Mouse (Mus musculus) megakaryocyte, embryonic 14.5 days (primary cell): ENCODE data around the gene Arnt2. TPM values are rescaled to one million over a fixed set of nuclear protein-coding genes. Genes with fewer than 3 reads are reported as not detected.

Source experiments
- H3K27me3 ChIP-seq: replicated peaks from 2 replicates; pipeline ENCODE3; 2012; ENCODE audit warnings: inconsistent platforms
- H3K36me3 ChIP-seq: replicated peaks from 2 replicates; pipeline ENCODE3; 2012; ENCODE audit warnings: low read length, inconsistent platforms, mixed read lengths
- H3K4me1 ChIP-seq: 2 replicates; pipeline ENCODE4 v1.6.1; 2012; ENCODE audit warnings: inconsistent platforms
- H3K4me3 ChIP-seq: replicated peaks from 2 replicates; pipeline ENCODE3; 2012; ENCODE audit warnings: moderate library complexity, mild to moderate bottlenecking, inconsistent platforms
- H3K9me3 ChIP-seq: 2 replicates; pipeline ENCODE4 v1.6.1; 2012; ENCODE audit warnings: inconsistent platforms
- FLI1 ChIP-seq: IDR thresholded peaks from 2 replicates; pipeline ENCODE4 v1.6.1; 2012; ENCODE audit warnings: low read length, inconsistent platforms, mixed read lengths
- GATA1 ChIP-seq: IDR thresholded peaks from 3 replicates; pipeline ENCODE4 v1.6.1; 2012; ENCODE audit warnings: mixed read lengths, low read length, inconsistent platforms, borderline replicate concordance
- polyA plus RNA-seq: library from polyadenylated mRNA; stranded (reverse); fragments of >175 nt; gene quantifications from 2 replicates; pipeline ENCODE4 v1.2.3, GENCODE M21; 2012; ENCODE audit warnings: low replicate concordance; ENCODE audit not compliant: insufficient read depth

Arnt2 gene
- polyA plus RNA-seq, 1 experiment = not detected

DNA sequence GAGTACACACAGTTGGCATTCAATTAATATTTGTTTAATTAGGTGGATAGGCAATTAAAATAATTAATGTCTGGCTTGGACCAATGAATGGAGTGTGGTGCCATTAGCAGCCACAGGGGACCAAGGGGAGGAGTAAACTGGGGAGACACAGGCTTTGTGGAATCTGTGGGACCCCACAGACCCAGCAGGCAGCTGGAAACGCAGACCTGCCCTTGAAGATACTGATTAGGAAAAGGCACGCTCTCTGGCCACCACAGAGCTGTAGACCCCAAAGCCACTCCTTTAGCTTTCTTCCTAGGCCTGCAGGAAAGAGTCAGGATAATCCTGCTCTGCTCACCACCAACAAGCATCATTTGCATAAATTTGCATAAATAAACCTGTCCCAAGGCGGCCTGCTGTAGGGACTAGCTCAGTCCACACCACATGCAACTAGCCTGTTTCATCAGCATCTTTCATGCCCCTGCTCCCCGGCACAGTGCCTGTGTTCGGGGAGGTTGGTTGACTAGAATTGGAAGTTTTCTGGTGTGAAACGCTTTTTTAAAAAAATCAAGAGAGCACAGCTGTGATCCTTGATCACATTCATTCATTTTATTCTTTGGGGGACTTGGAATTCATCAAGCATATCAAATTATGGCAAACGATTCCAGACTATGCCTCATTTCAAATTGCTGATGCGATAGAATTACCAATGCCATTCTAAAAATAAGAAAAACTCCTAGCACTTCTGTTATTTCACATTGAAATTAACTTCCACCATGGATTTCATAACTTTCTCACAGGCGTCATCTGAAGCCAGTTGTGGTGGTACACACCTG is 8.1 kb downstream of the Arnt2 start:
- no peak overlapping the region for H3K4me3 ChIP-seq
- no peak for TF ChIP-seq FLI1
- no peak for TF ChIP-seq GATA1
- no peaks in the 10 kb centered on the region for H3K9me3 ChIP-seq
- H3K27me3 ChIP-seq = peaks cover 8% of the 10 kb centered on the region
- no peaks in the 10 kb centered on the region for H3K4me1 ChIP-seq
- H3K36me3 ChIP-seq = no peaks in the 10 kb centered on the region

DNA sequence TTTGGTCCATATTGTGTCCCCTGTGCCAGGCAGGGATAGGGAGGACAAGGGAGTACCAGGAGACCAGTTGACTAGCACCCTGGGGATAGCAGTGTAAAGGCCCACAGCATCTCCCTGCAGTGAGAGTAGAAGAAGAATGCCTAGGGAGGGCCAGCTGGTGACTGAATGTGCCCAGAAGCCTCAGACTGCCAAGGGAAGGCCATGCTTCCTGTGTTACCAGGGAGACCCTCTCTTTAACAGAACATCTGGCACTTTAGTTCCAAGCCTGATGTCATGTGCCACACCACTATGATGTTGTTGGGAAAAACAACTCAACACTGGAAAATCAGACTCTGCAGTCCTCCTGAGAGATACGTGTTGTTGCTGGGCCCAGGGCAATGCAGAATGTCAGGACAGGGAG is 12.7 kb downstream of the Arnt2 start:
- Histone ChIP-seq H3K27me3 (peaks cover 3% of the 10 kb centered on the region), H3K4me1 (no peaks in the 10 kb centered on the region), H3K4me3 (no peak overlapping the region), H3K9me3 (peaks cover 3% of the 10 kb centered on the region; the same call in 1 of the 2 replicates), H3K36me3 (no peaks in the 10 kb centered on the region)
- TF ChIP-seq FLI1 = no peak
- TF ChIP-seq GATA1 = no peak

GRCm38 (mm10) chr7:84396581-84396980 is 13.4 kb downstream of the Arnt2 start:
- peaks cover under 1% of the 10 kb centered on the region for H3K27me3 ChIP-seq
- no peak for TF ChIP-seq FLI1
- no peak overlapping the region for H3K4me3 ChIP-seq
- no peaks in the 10 kb centered on the region for H3K4me1 ChIP-seq
- H3K9me3 ChIP-seq = peaks cover 3% of the 10 kb centered on the region; the same call in 1 of the 2 replicates
- H3K36me3 ChIP-seq = no peaks in the 10 kb centered on the region

DNA sequence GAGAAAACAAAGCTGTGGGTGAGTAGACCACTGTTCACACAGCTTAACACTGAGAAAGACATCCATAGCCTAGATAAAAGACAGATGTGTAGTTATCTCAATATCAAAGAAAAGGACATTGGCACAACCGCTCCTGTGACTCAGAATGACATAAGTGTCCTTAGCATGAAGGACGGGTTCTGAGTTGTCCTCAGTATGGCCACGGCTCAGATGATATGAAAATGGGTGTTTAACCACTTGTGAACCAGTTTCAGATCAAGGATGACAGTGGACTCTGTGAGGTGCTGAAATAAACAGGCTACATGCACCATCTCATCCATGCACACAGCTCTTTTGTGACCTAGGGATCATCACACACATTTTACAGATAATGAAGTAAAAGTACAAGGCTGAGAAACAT is 22.1 kb downstream of the Arnt2 start:
- Histone ChIP-seq H3K36me3 (no peaks in the 10 kb centered on the region), H3K4me3 (no peak overlapping the region), H3K4me1 (peaks cover 10% of the 10 kb centered on the region), H3K27me3 (no peaks in the 10 kb centered on the region), H3K9me3 (no peaks in the 10 kb centered on the region)
- no peak for TF ChIP-seq GATA1
- no peak for TF ChIP-seq FLI1

DNA sequence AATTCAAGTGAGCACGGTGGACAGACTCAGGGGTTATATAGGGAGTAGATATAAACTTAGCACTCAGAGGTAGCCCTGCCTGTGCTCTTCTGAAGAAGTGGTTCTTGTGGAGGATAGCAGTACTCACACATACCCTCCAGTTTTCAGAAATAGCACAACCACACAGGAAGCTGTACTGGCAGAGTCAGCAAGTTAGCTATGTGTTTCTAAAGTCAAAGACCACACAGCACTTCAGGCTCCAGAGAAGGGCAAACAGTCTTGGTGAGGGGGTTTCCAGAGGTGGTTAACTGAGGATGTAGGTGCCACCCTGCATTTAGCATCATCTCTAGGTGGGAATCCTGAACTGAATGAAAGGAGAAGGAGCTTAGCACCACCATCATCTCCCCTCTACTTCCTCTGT is 23.5 kb downstream of the Arnt2 start:
- H3K4me3 ChIP-seq = peak overlapping the region; percentile 8
- no peaks in the 10 kb centered on the region for H3K36me3 ChIP-seq
- TF ChIP-seq GATA1 (no peak), FLI1 (no peak)
- H3K27me3 ChIP-seq = no peaks in the 10 kb centered on the region
- H3K4me1 ChIP-seq = peaks cover 10% of the 10 kb centered on the region
- H3K9me3 ChIP-seq = no peaks in the 10 kb centered on the region

- TF ChIP-seq FLI1 = no peak
- no peak for TF ChIP-seq GATA1
- Histone ChIP-seq H3K4me1 (peaks cover 10% of the 10 kb centered on the region), H3K4me3 (no peak overlapping the region), H3K36me3 (no peaks in the 10 kb centered on the region), H3K27me3 (no peaks in the 10 kb centered on the region), H3K9me3 (no peaks in the 10 kb centered on the region)
Observed at GRCm38 (mm10) chr7:84384778-84385177, 25.2 kb downstream of the Arnt2 start.

- Histone ChIP-seq H3K4me3 (no peak overlapping the region), H3K4me1 (peaks cover 10% of the 10 kb centered on the region), H3K9me3 (no peaks in the 10 kb centered on the region), H3K27me3 (no peaks in the 10 kb centered on the region), H3K36me3 (no peaks in the 10 kb centered on the region)
- TF ChIP-seq FLI1 = no peak
- no peak for TF ChIP-seq GATA1
Observed at GRCm38 (mm10) chr7:84384086-84384485, 25.9 kb downstream of the Arnt2 start.

GRCm38 (mm10) chr7:84382346-84382745 is 27.6 kb downstream of the Arnt2 start:
- Histone ChIP-seq H3K4me1 (peaks cover 10% of the 10 kb centered on the region), H3K36me3 (no peaks in the 10 kb centered on the region), H3K27me3 (no peaks in the 10 kb centered on the region), H3K9me3 (no peaks in the 10 kb centered on the region), H3K4me3 (no peak overlapping the region)
- no peak for TF ChIP-seq FLI1
- TF ChIP-seq GATA1 = no peak

DNA sequence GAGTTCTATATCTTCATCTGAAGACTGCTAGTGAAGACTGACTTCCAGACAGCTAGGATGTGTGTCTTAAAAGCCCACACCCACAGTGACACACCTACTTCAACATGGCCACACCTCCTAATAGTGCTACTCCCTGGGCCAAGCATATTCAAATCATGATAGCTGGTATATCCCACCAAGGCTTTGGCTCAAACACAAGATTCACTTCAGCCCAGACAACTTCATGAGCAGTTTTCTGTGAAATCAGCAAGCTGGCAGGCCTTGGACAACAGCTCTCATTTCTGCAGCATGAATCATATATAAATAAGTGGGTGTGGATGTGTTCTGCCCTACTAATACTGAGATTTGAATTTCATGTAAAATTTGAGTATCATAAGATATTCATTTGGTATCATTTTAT is 29.2 kb downstream of the Arnt2 start:
- H3K36me3 ChIP-seq = no peaks in the 10 kb centered on the region
- TF ChIP-seq GATA1 = no peak
- no peaks in the 10 kb centered on the region for H3K4me1 ChIP-seq
- H3K4me3 ChIP-seq = no peak overlapping the region
- peaks cover 1% of the 10 kb centered on the region for H3K27me3 ChIP-seq
- H3K9me3 ChIP-seq = no peaks in the 10 kb centered on the region

DNA sequence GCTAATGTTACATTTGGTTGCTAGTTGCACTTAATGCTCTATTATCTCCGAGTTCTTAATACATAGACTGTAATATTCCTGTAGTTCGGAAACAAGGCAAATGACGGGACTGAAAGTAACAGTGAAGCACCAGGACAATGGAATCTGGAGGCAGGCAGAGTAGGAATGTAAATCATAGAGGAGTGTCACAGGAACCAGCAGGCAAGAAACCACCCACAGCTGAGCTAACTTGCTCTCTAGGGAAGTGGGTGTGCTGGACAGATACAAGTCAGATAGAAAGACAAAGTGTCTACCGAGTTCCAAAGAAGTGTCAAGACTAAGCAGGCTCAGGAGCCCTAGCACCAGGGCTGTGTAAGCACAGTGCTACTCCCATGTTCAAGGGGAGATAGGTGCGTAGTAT is 32.6 kb downstream of the Arnt2 start:
- no peaks in the 10 kb centered on the region for H3K36me3 ChIP-seq
- TF ChIP-seq FLI1 (no peak), GATA1 (no peak)
- no peaks in the 10 kb centered on the region for H3K4me1 ChIP-seq
- H3K27me3 ChIP-seq = peaks cover 3% of the 10 kb centered on the region
- no peak overlapping the region for H3K4me3 ChIP-seq
- H3K9me3 ChIP-seq = no peaks in the 10 kb centered on the region
